Comparison of ENCODE assay signal across 7 mouse cellular contexts in the genomic region with DNA sequence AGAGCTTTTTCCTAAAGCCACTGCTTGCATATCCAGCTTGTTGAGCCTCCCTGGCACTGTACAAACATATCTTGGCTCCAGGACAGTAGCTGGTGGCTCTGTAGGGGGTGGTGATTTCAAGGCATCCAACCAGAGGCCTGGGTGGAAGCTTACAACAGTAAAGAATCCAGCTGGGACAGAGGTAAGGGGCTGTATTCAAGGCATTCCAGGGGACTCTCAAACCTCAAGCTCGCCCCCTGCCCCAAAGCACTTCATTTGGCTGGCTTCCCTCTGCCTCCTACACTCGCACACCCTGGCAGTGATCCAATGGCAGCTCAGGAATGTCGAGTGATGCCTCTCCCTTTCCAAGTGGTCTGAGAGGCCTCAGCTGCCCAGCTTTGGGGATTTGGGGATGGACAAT. TPM values are rescaled to one million over a fixed set of nuclear protein-coding genes. Genes with fewer than 3 reads are reported as not detected.
A peak's percentile ranks its signal among the peaks of the same experiment; 100 is the strongest.
DNase-seq lines count a peak whose midpoint lies in the region; ATAC-seq and TF ChIP-seq lines count a peak whose summit lies in the region.

No protein-coding gene starts in this region.

- H3K4me1 ChIP-seq in liver, postnatal 0 days (ENCODE audit: insufficient read depth), result peaks cover 29% of the 10 kb centered on the region
- peaks cover 44% of the 10 kb centered on the region for H3K4me1 ChIP-seq in embryonic facial prominence, embryonic 15.5 days

- no peak for ATAC-seq in liver, postnatal 0 days
- ATAC-seq in embryonic facial prominence, embryonic 15.5 days (ENCODE audit: insufficient number of reproducible peaks, low FRiP score, low TSS enrichment, low read depth), result no peak

- intact Hi-C loops in left cerebral cortex, adult 2 months (cut with DNase I), result loop anchor here (10.0 kb wide), 1 partner anchor 804 kb away; no protein-coding TSS in a partner anchor

- TF ChIP-seq EP300 in liver, postnatal 0 days (IDR thresholded peaks at IDR 0.05; ENCODE audit: low read depth), result no peak

- no peak overlapping the region for H3K9ac ChIP-seq in liver, postnatal 0 days (replicated peaks)
- no peak overlapping the region for H3K9ac ChIP-seq in embryonic facial prominence, embryonic 15.5 days

- no peaks in the 10 kb centered on the region for H3K27me3 ChIP-seq in liver, postnatal 0 days (ENCODE audit: insufficient read depth, low read length)
- no peaks in the 10 kb centered on the region for H3K27me3 ChIP-seq in embryonic facial prominence, embryonic 15.5 days

- DNase-seq in liver, result peak; percentile 49
- no peak for DNase-seq in liver, postnatal 0 days
- peak; percentile 81 for DNase-seq in kidney, adult 9 months
- DNase-seq in lung, postnatal 4 days, result peak; percentile 89 to 94
- no peak for DNase-seq in urinary bladder, adult 2 months (ENCODE audit: low spot score)
- DNase-seq in left cerebral cortex, adult 2 months (ENCODE audit: extremely low spot score in 1 of 2, low spot score in 2 of 2), result no peak

- H3K9me3 ChIP-seq in liver, postnatal 0 days (ENCODE audit: low read length), result no peaks in the 10 kb centered on the region
- no peaks in the 10 kb centered on the region for H3K9me3 ChIP-seq in embryonic facial prominence, embryonic 15.5 days (replicated peaks)

- H3K4me2 ChIP-seq in liver, postnatal 0 days (ENCODE audit: low read depth, low read length), result no peak overlapping the region
- H3K4me2 ChIP-seq in embryonic facial prominence, embryonic 15.5 days (replicated peaks), result no peak overlapping the region

- no peak overlapping the region for H3K27ac ChIP-seq in liver, postnatal 0 days (ENCODE audit: low read depth)
- H3K27ac ChIP-seq in embryonic facial prominence, embryonic 15.5 days (replicated peaks), result peak overlapping the region; percentile 66
- H3K27ac ChIP-seq in left cerebral cortex, adult 2 months, result no peak overlapping the region

- no peak overlapping the region for H3K4me3 ChIP-seq in liver, postnatal 0 days (ENCODE audit: low read depth, low read length)
- no peak overlapping the region for H3K4me3 ChIP-seq in embryonic facial prominence, embryonic 15.5 days (replicated peaks)
- no peak overlapping the region for H3K4me3 ChIP-seq in left cerebral cortex, adult 2 months

- 50% methylated on average over 3 of the region's 3 CpGs for WGBS in liver, postnatal 0 days (ENCODE audit: insufficient replicate concordance)
- 6% methylated on average over 3 of the region's 3 CpGs for WGBS in embryonic facial prominence, embryonic 15.5 days

- no peak for TF ChIP-seq CTCF in liver, postnatal 0 days (IDR thresholded peaks at IDR 0.05; ENCODE audit: low read depth)
- no peak for TF ChIP-seq CTCF in left cerebral cortex, adult 2 months (IDR thresholded peaks at IDR 0.05)

- peaks cover 26% of the 10 kb centered on the region for H3K36me3 ChIP-seq in liver, postnatal 0 days (replicated peaks; ENCODE audit: insufficient read depth, low read length)
- 0 out of 2 replicates have a peak, but pooled peaks cover 8% of the 10 kb centered on the region for H3K36me3 ChIP-seq in embryonic facial prominence, embryonic 15.5 days

RNA-seq across cellular contexts. Expression of gene Fads3, which starts 2.5 kb away (rescaled TPM):
- polyA plus RNA-seq in liver, postnatal 0 days (2015; fragmentation: Nextera tagmentation; extraction: Ambion mirVana), result 1.7 and 2.0 TPM in 2 replicates
- 16.4 and 17.3 TPM in 2 replicates for polyA plus RNA-seq in embryonic facial prominence, embryonic 15.5 days (2015; fragmentation: Nextera tagmentation; extraction: Ambion mirVana)
- polyA plus RNA-seq in urinary bladder, adult 2 months (2012; rRNA removed), result 38.6 and 41.9 TPM in 2 replicates
- 10 to 100 TPM; 26.6 to 28.1 TPM for total RNA-seq in left cerebral cortex, adult 2 months (2021)

RNA-seq across cellular contexts. Expression of gene Rab3il1, which starts 37.4 kb away (rescaled TPM):
- polyA plus RNA-seq in liver, postnatal 0 days (2015; fragmentation: Nextera tagmentation; extraction: Ambion mirVana), result 74.9 and 80.9 TPM in 2 replicates
- polyA plus RNA-seq in embryonic facial prominence, embryonic 15.5 days (2015; fragmentation: Nextera tagmentation; extraction: Ambion mirVana), result 45.8 and 46.1 TPM in 2 replicates
- 22.0 and 23.6 TPM in 2 replicates for polyA plus RNA-seq in urinary bladder, adult 2 months (2012; rRNA removed)
- 1 to 10 TPM; 9.4 TPM for total RNA-seq in left cerebral cortex, adult 2 months (2021)

RNA-seq across cellular contexts. Expression of gene Best1, which starts 37.5 kb away (rescaled TPM):
- polyA plus RNA-seq in liver, postnatal 0 days (2015; fragmentation: Nextera tagmentation; extraction: Ambion mirVana), result 0.08 and 0.13 TPM in 2 replicates
- 1.2 and 1.9 TPM in 2 replicates for polyA plus RNA-seq in embryonic facial prominence, embryonic 15.5 days (2015; fragmentation: Nextera tagmentation; extraction: Ambion mirVana)
- polyA plus RNA-seq in urinary bladder, adult 2 months (2012; rRNA removed), result 3.8 and 4.2 TPM in 2 replicates
- under 1 TPM; 0.49 to 0.75 TPM for total RNA-seq in left cerebral cortex, adult 2 months (2021)

RNA-seq across cellular contexts. Expression of gene Fth1, which starts 58.5 kb away (rescaled TPM):
- polyA plus RNA-seq in liver, postnatal 0 days (2015; fragmentation: Nextera tagmentation; extraction: Ambion mirVana), result 4,793 and 5,083 TPM in 2 replicates
- polyA plus RNA-seq in embryonic facial prominence, embryonic 15.5 days (2015; fragmentation: Nextera tagmentation; extraction: Ambion mirVana), result 1,601 and 1,694 TPM in 2 replicates
- 2,402 and 3,491 TPM in 2 replicates for polyA plus RNA-seq in urinary bladder, adult 2 months (2012; rRNA removed)
- 1,000 to 10,000 TPM; 2,213 to 2,341 TPM for total RNA-seq in left cerebral cortex, adult 2 months (2021)

Comparison
In these comparisons a context has a peak if more than half of its experiments do, and no peak if none do; other contexts are left out.
1. DNase-seq: peak in liver (single experiment), kidney, adult 9 months (single experiment) and lung, postnatal 4 days (2 of 2); none in liver, postnatal 0 days (single experiment), urinary bladder, adult 2 months (single experiment) and left cerebral cortex, adult 2 months (0 of 2).